Comparison of ENCODE assay signal across 20 mouse cellular contexts in the genomic region with DNA sequence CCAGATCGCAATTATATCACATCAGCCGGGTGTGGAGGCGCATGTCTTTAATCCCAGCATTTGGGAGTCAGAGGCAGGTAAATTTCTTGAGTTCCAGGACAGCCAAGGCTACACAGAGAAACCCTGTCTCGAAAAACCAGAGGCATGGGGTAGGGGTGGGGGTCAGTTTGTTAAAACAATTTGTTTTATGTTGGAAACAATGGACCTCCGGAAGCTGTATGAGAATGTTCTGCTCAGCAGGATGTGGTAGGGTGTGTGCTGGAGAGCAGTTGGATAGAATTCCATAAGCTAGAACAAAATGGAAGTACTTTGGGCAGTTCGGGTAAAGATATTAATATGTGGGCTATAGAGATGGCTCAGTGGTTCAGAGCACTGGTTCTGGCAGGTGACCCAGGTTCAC. TPM values are rescaled to one million over a fixed set of nuclear protein-coding genes. Genes with fewer than 3 reads are reported as not detected.
"Had no signal": no experiment of that assay in that cellular context is flagged by ENCODE, and none has a peak within 500 bp of the region (broad histone marks: within the 10 kb centered on the region; RNA-seq: fewer than 3 reads in every experiment).

No protein-coding gene starts in this region.

- ATAC-seq: intestine, postnatal 0 days; liver, postnatal 0 days; midbrain, embryonic 15.5 days had no signal

- H3K27ac ChIP-seq: limb, embryonic 12.5 days; liver, embryonic 13.5 days; midbrain, embryonic 15.5 days; neural tube, embryonic 12.5 days had no signal

- H3K4me3 ChIP-seq: limb, embryonic 12.5 days; liver, embryonic 13.5 days; midbrain, embryonic 15.5 days; neural tube, embryonic 12.5 days had no signal

- H3K4me2 ChIP-seq: limb, embryonic 12.5 days; liver, embryonic 13.5 days; midbrain, embryonic 15.5 days; neural tube, embryonic 12.5 days had no signal

- H3K27me3 ChIP-seq: limb, embryonic 12.5 days; liver, embryonic 13.5 days; midbrain, embryonic 15.5 days; neural tube, embryonic 12.5 days had no signal

- H3K9me3 ChIP-seq: limb, embryonic 12.5 days; liver, embryonic 13.5 days; midbrain, embryonic 15.5 days; neural tube, embryonic 12.5 days had no signal

- H3K9ac ChIP-seq: limb, embryonic 12.5 days; liver, embryonic 13.5 days; liver, postnatal 0 days; midbrain, embryonic 15.5 days; neural tube, embryonic 12.5 days had no signal

- DNase-seq: kidney, adult 8-10 months; kidney, postnatal 4 days; liver; liver, embryonic 13.5 days; liver, postnatal 0 days; retina, postnatal 1 day; right cerebral cortex, postnatal 4 days; spleen, adult 18-20 months; thymus, adult 18-20 months; thymus, postnatal 14 days had no signal

RNA-seq across cellular contexts. Expression of a gene that starts 47.7 kb away (rescaled TPM):
- total RNA-seq: layer of hippocampus, postnatal 25 days; left cerebral cortex, adult 8-10 months; left cerebral cortex, postnatal 36 days; megakaryocyte progenitor cell, adult 5-6 weeks; monocyte, adult 5-6 weeks; neutrophil, adult 5-6 weeks had no signal
